Mouse (Mus musculus): ENCODE data around the gene Ptpn5. TPM values are rescaled to one million over a fixed set of nuclear protein-coding genes. Genes with fewer than 3 reads are reported as not detected.

Gene Ptpn5
- total RNA-seq, 2 experiments from 2014 or later: 104 to 107 TPM

- DNase-seq (ENCODE audit: low spot score in 2 of 2): no peak
- no peak overlapping the region for H3K4me3 ChIP-seq
- H3K27ac ChIP-seq: peak overlapping the region; percentile 63
- no peak for TF ChIP-seq CTCF (conservative IDR thresholded peaks at IDR 0.05)
Observed at GRCm38 (mm10) chr7:47073536-47074521, 59.7 kb downstream of the Ptpn5 start.

GRCm38 (mm10) chr7:47072551-47072950 is 60.9 kb downstream of the Ptpn5 start:
- no peak overlapping the region for H3K4me3 ChIP-seq
- peak; percentile 66 for TF ChIP-seq CTCF (conservative IDR thresholded peaks at IDR 0.05)
- H3K27ac ChIP-seq: no peak overlapping the region
- no peak for DNase-seq (ENCODE audit: low spot score in 2 of 2)

- Histone ChIP-seq H3K27ac (no peak overlapping the region), H3K4me3 (no peak overlapping the region)
- DNase-seq (ENCODE audit: low spot score in 2 of 2): no peak
- no peak for TF ChIP-seq CTCF (conservative IDR thresholded peaks at IDR 0.05)
Observed at GRCm38 (mm10) chr7:47067879-47068278, 65.6 kb downstream of the Ptpn5 start.

- H3K27ac ChIP-seq: no peak overlapping the region
- no peak overlapping the region for H3K4me3 ChIP-seq
- TF ChIP-seq CTCF (conservative IDR thresholded peaks at IDR 0.05): no peak
- DNase-seq (ENCODE audit: low spot score in 2 of 2): no peak
Observed at GRCm38 (mm10) chr7:47066942-47067341, 66.5 kb downstream of the Ptpn5 start.

- Histone ChIP-seq H3K4me3 (no peak overlapping the region), H3K27ac (no peak overlapping the region)
- no peak for DNase-seq (ENCODE audit: low spot score in 2 of 2)
- no peak for TF ChIP-seq CTCF (conservative IDR thresholded peaks at IDR 0.05)
Observed at GRCm38 (mm10) chr7:47061560-47061959, 71.9 kb downstream of the Ptpn5 start.

- TF ChIP-seq CTCF (conservative IDR thresholded peaks at IDR 0.05): no peak
- Histone ChIP-seq H3K27ac (no peak overlapping the region), H3K4me3 (no peak overlapping the region)
- DNase-seq (ENCODE audit: low spot score in 2 of 2): no peak
Observed at GRCm38 (mm10) chr7:47059339-47059738, 74.1 kb downstream of the Ptpn5 start.

- DNase-seq (ENCODE audit: low spot score in 2 of 2): no peak
- no peak for TF ChIP-seq CTCF (conservative IDR thresholded peaks at IDR 0.05)
- no peak overlapping the region for H3K27ac ChIP-seq
- no peak overlapping the region for H3K4me3 ChIP-seq
Observed at GRCm38 (mm10) chr7:47056273-47056672, 77.2 kb downstream of the Ptpn5 start.

- TF ChIP-seq CTCF (conservative IDR thresholded peaks at IDR 0.05): no peak
- Histone ChIP-seq H3K4me3 (no peak overlapping the region), H3K27ac (no peak overlapping the region)
- DNase-seq (ENCODE audit: low spot score in 2 of 2): no peak
Observed at GRCm38 (mm10) chr7:47055744-47056143, 77.7 kb downstream of the Ptpn5 start.

GRCm38 (mm10) chr7:47054666-47055065 is 78.8 kb downstream of the Ptpn5 start:
- DNase-seq (ENCODE audit: low spot score in 2 of 2): no peak
- Histone ChIP-seq H3K4me3 (no peak overlapping the region), H3K27ac (no peak overlapping the region)
- no peak for TF ChIP-seq CTCF (conservative IDR thresholded peaks at IDR 0.05)

- H3K27ac ChIP-seq: peak overlapping the region; percentile 43; the same call in 1 of the 2 replicates
- TF ChIP-seq CTCF (conservative IDR thresholded peaks at IDR 0.05): no peak
- H3K4me3 ChIP-seq: no peak overlapping the region
- DNase-seq (ENCODE audit: low spot score in 2 of 2): no peak
Observed at GRCm38 (mm10) chr7:47053287-47053686, 80.2 kb downstream of the Ptpn5 start.

- no peak for DNase-seq (ENCODE audit: low spot score in 2 of 2)
- TF ChIP-seq CTCF (conservative IDR thresholded peaks at IDR 0.05): no peak
- peak overlapping the region; percentile 43; the same call in 1 of the 2 replicates for H3K27ac ChIP-seq
- no peak overlapping the region; the same call in 1 of the 2 replicates for H3K4me3 ChIP-seq
Observed at GRCm38 (mm10) chr7:47052276-47052675, 81.2 kb downstream of the Ptpn5 start.

- no peak for TF ChIP-seq CTCF (conservative IDR thresholded peaks at IDR 0.05)
- peak overlapping the region; percentile 98 for H3K4me3 ChIP-seq
- peak overlapping the region; percentile 98 for H3K27ac ChIP-seq
- peak; percentile 46 to 51 for DNase-seq (ENCODE audit: low spot score in 2 of 2)
Observed at GRCm38 (mm10) chr7:47051404-47052151, 81.9 kb downstream of the Ptpn5 start.

- Histone ChIP-seq H3K27ac (peak overlapping the region; percentile 98), H3K4me3 (peak overlapping the region; percentile 98)
- peak; percentile 56 to 60 for DNase-seq (ENCODE audit: low spot score in 2 of 2)
- no peak for TF ChIP-seq CTCF (conservative IDR thresholded peaks at IDR 0.05)
Observed at GRCm38 (mm10) chr7:47050766-47051165, 82.7 kb downstream of the Ptpn5 start.
